Mouse (Mus musculus): ENCODE data around the gene Hlcs. TPM values are rescaled to one million over a fixed set of nuclear protein-coding genes. Genes with fewer than 3 reads are reported as not detected.

The Hlcs gene
- total RNA-seq, 4 experiments from 2014 or later = 6.1 to 10.7 (median 8.9) TPM

GRCm38 (mm10) chr16:94079856-94080555, 233.4 kb downstream of the Hlcs start:
- DNase-seq (ENCODE audit: low spot score) = no peak

- no peak for DNase-seq (ENCODE audit: low spot score)
These were observed 234.1 kb downstream of the Hlcs start for GRCm38 (mm10) chr16:94079075-94079855.

Small RNAs within 50 kb of the gene (microRNA-seq; reads per million reads assigned to microRNA genes)
- gene Gm23062 = not detected

Other genes starting within 250 kb of the Hlcs start
- under 1 TPM in 1 of 4 experiments, not detected in 3; 0.06 TPM for gene Sim2, start 228.6 kb downstream of the Hlcs start, total RNA-seq (2022)
- gene Ripply3, start 14.8 kb upstream of the Hlcs start, total RNA-seq (2022) = 1 to 10 TPM; 4.1 to 4.5 (median 4.3) TPM
- gene Ttc3, start 57.0 kb upstream of the Hlcs start, total RNA-seq (2022) = 10 to 100 TPM; 74.5 to 84.2 (median 76.6) TPM
- gene Pigp, start 58.3 kb upstream of the Hlcs start, total RNA-seq (2022) = 100 to 1,000 TPM; 130 to 147 (median 134) TPM
- 10 to 100 TPM; 19.9 to 23.4 (median 22.0) TPM for gene Vps26c, start 213.3 kb upstream of the Hlcs start, total RNA-seq (2022)